10 mouse cellular contexts compared by ENCODE assay signal in the genomic region with DNA sequence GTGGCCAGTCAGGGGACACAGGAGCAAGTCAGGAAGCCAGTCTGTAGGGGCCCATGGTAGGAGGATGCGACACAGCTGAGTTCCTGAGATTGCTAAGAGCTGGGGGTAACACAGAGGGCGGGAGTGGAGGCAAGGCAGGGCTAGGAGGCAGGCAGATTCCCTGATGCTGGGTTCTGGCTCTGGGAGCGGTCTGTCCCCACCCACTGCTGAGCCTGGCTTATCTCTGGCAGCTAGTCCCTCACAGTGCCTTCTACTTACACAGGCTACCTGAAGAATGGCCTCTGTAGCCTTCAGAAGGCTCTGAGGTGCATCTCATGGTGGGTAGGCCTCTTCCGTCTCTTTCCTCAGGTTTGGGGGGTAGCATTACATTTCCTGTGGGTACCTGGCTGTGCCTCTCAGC. TPM values are rescaled to one million over a fixed set of nuclear protein-coding genes. Genes with fewer than 3 reads are reported as not detected.
A peak's percentile ranks its signal among the peaks of the same experiment; 100 is the strongest.
DNase-seq lines count a peak whose midpoint lies in the region; ATAC-seq and TF ChIP-seq lines count a peak whose summit lies in the region.
"Had no signal": no experiment of that assay in that cellular context is flagged by ENCODE, and none has a peak within 500 bp of the region (broad histone marks: within the 10 kb centered on the region; RNA-seq: fewer than 3 reads in every experiment).

No protein-coding gene starts in this region.

- no peak overlapping the region for H3K4me3 ChIP-seq in lung, embryonic 15.5 days
- H3K4me3 ChIP-seq in embryonic facial prominence, embryonic 10.5 days = no peak overlapping the region
- peak overlapping the region; percentile 9; the same call in 1 of the 2 replicates for H3K4me3 ChIP-seq in limb, embryonic 10.5 days
- no peak overlapping the region for H3K4me3 ChIP-seq in stomach, embryonic 14.5 days (ENCODE audit: low read depth, low read length)
- no peak overlapping the region for H3K4me3 ChIP-seq in left cerebral cortex, adult 2 months
- H3K4me3 ChIP-seq: neural tube, embryonic 12.5 days had no signal

- no peak overlapping the region for H3K9ac ChIP-seq in lung, embryonic 15.5 days
- no peak overlapping the region for H3K9ac ChIP-seq in stomach, embryonic 14.5 days (replicated peaks; ENCODE audit: low read depth, low read length)
- H3K9ac ChIP-seq: neural tube, embryonic 12.5 days had no signal

- intact Hi-C loops in left cerebral cortex, adult 2 months (cut with DNase I) = no loop called here

- peaks cover 58% of the 10 kb centered on the region for H3K4me1 ChIP-seq in lung, embryonic 15.5 days
- peaks cover 49% of the 10 kb centered on the region for H3K4me1 ChIP-seq in embryonic facial prominence, embryonic 10.5 days
- peaks cover 25% of the 10 kb centered on the region for H3K4me1 ChIP-seq in limb, embryonic 10.5 days
- H3K4me1 ChIP-seq in stomach, embryonic 14.5 days (ENCODE audit: control insufficient read depth, insufficient read depth, low read length) = peaks cover 22% of the 10 kb centered on the region; the same call in 1 of the 2 replicates

- TF ChIP-seq CTCF in left cerebral cortex, adult 2 months (IDR thresholded peaks at IDR 0.05) = no peak

- ATAC-seq in lung, embryonic 15.5 days (ENCODE audit: borderline replicate concordance, extremely low read depth, low FRiP score, low TSS enrichment) = 0 out of 2 replicates have a peak, but pooled peaks have one; percentile 9
- ATAC-seq in stomach, embryonic 14.5 days (ENCODE audit: insufficient number of reproducible peaks, insufficient read depth, low FRiP score, low read depth) = peak; percentile 57; the same call in 1 of the 2 replicates

- peak overlapping the region; percentile 78 for H3K27ac ChIP-seq in lung, embryonic 15.5 days
- H3K27ac ChIP-seq in embryonic facial prominence, embryonic 10.5 days (replicated peaks) = peak overlapping the region; percentile 35
- peak overlapping the region; percentile 28; the same call in 1 of the 2 replicates for H3K27ac ChIP-seq in limb, embryonic 10.5 days
- peak overlapping the region; percentile 77 for H3K27ac ChIP-seq in stomach, embryonic 14.5 days (ENCODE audit: low read length)
- H3K27ac ChIP-seq in left cerebral cortex, adult 2 months = no peak overlapping the region
- H3K27ac ChIP-seq: neural tube, embryonic 12.5 days had no signal

- no peak overlapping the region for H3K4me2 ChIP-seq in lung, embryonic 15.5 days
- H3K4me2 ChIP-seq in stomach, embryonic 14.5 days (replicated peaks; ENCODE audit: low read depth, low read length) = no peak overlapping the region
- H3K4me2 ChIP-seq: neural tube, embryonic 12.5 days had no signal

- no peaks in the 10 kb centered on the region for H3K36me3 ChIP-seq in lung, embryonic 15.5 days
- no peaks in the 10 kb centered on the region for H3K36me3 ChIP-seq in embryonic facial prominence, embryonic 10.5 days (replicated peaks)
- H3K36me3 ChIP-seq in limb, embryonic 10.5 days = no peaks in the 10 kb centered on the region; the same call in 1 of the 2 replicates
- no peaks in the 10 kb centered on the region for H3K36me3 ChIP-seq in stomach, embryonic 14.5 days (ENCODE audit: control insufficient read depth, insufficient read depth, low read length)
- H3K36me3 ChIP-seq: neural tube, embryonic 12.5 days had no signal

- H3K9me3 ChIP-seq in lung, embryonic 15.5 days = no peaks in the 10 kb centered on the region
- H3K9me3 ChIP-seq in embryonic facial prominence, embryonic 10.5 days = no peaks in the 10 kb centered on the region
- no peaks in the 10 kb centered on the region for H3K9me3 ChIP-seq in limb, embryonic 10.5 days (replicated peaks)
- no peaks in the 10 kb centered on the region for H3K9me3 ChIP-seq in stomach, embryonic 14.5 days (ENCODE audit: control insufficient read depth, low read depth, low read length)
- H3K9me3 ChIP-seq: neural tube, embryonic 12.5 days had no signal

- WGBS in lung, embryonic 15.5 days = 41% methylated on average over 4 of the region's 4 CpGs
- WGBS in embryonic facial prominence, embryonic 10.5 days = 45% methylated on average over 4 of the region's 4 CpGs
- WGBS in limb, embryonic 10.5 days = 31% methylated on average over 4 of the region's 4 CpGs
- WGBS in stomach, embryonic 14.5 days = 52% methylated on average over 4 of the region's 4 CpGs

- DNase-seq in lung, postnatal 25 days (ENCODE audit: low spot score) = no peak
- no peak for DNase-seq in embryonic facial prominence, embryonic 10.5 days (ENCODE audit: low spot score)
- DNase-seq in limb, embryonic 10.5 days (ENCODE audit: low spot score) = no peak
- DNase-seq in left cerebral cortex, adult 2 months (ENCODE audit: extremely low spot score in 1 of 2, low spot score in 2 of 2) = no peak
- no peak for DNase-seq in ovary, postnatal 36 days (ENCODE audit: low spot score)
- no peak for DNase-seq in gastrocnemius, postnatal 25 days
- DNase-seq: cerebellum, adult 8-10 months had no signal

- peaks cover 20% of the 10 kb centered on the region for H3K27me3 ChIP-seq in lung, embryonic 15.5 days
- H3K27me3 ChIP-seq in embryonic facial prominence, embryonic 10.5 days (replicated peaks; ENCODE audit: low read depth, poor library complexity, severe bottlenecking) = peaks cover 64% of the 10 kb centered on the region
- peaks cover 69% of the 10 kb centered on the region for H3K27me3 ChIP-seq in limb, embryonic 10.5 days (ENCODE audit: low read depth, poor library complexity, severe bottlenecking)
- H3K27me3 ChIP-seq in stomach, embryonic 14.5 days (ENCODE audit: control insufficient read depth, insufficient read depth, low read length) = no peaks in the 10 kb centered on the region; the same call in 1 of the 2 replicates

RNA-seq across cellular contexts. Expression of gene Pnmt, which starts 6.4 kb away (rescaled TPM):
- polyA plus RNA-seq in lung, embryonic 15.5 days (2015; fragmentation: Nextera tagmentation; extraction: Ambion mirVana) = 0.12 TPM in 1 of 2 replicates, not detected in the other
- polyA plus RNA-seq in embryonic facial prominence, embryonic 10.5 days (2016; fragmentation: Nextera tagmentation; extraction: Ambion mirVana) = 0.17 and 0.30 TPM in 2 replicates
- 0.61 TPM in 1 of 2 replicates, not detected in the other for polyA plus RNA-seq in limb, embryonic 10.5 days (2016; fragmentation: Nextera tagmentation; extraction: Ambion mirVana)
- not detected in 2 replicates for polyA plus RNA-seq in stomach, embryonic 14.5 days (2014; fragmentation: Nextera tagmentation; extraction: Ambion mirVana)
- total RNA-seq in left cerebral cortex, adult 2 months (2021) = under 1 TPM in 1 of 2 experiments, not detected in 1; 0.51 TPM
- total RNA-seq in gastrocnemius, postnatal 25 days (2021) = 1 to 10 TPM in 1 of 2 experiments, under 1 TPM in 1; 0.87 to 2.9 TPM

RNA-seq across cellular contexts. Expression of gene Pgap3, which starts 7.6 kb away (rescaled TPM):
- polyA plus RNA-seq in lung, embryonic 15.5 days (2015; fragmentation: Nextera tagmentation; extraction: Ambion mirVana) = 13.0 and 14.7 TPM in 2 replicates
- polyA plus RNA-seq in embryonic facial prominence, embryonic 10.5 days (2016; fragmentation: Nextera tagmentation; extraction: Ambion mirVana) = 9.6 TPM in 2 replicates
- 9.7 and 10.5 TPM in 2 replicates for polyA plus RNA-seq in limb, embryonic 10.5 days (2016; fragmentation: Nextera tagmentation; extraction: Ambion mirVana)
- polyA plus RNA-seq in stomach, embryonic 14.5 days (2014; fragmentation: Nextera tagmentation; extraction: Ambion mirVana) = 12.6 and 13.6 TPM in 2 replicates
- 10 to 100 TPM; 10.2 to 11.9 TPM for total RNA-seq in left cerebral cortex, adult 2 months (2021)
- total RNA-seq in gastrocnemius, postnatal 25 days (2021) = 1 to 10 TPM; 1.9 to 2.1 TPM

RNA-seq across cellular contexts. Expression of gene Tcap, which starts 9.0 kb away (rescaled TPM):
- 5.1 and 7.5 TPM in 2 replicates for polyA plus RNA-seq in lung, embryonic 15.5 days (2015; fragmentation: Nextera tagmentation; extraction: Ambion mirVana)
- not detected in 2 replicates for polyA plus RNA-seq in embryonic facial prominence, embryonic 10.5 days (2016; fragmentation: Nextera tagmentation; extraction: Ambion mirVana)
- 0.16 and 0.40 TPM in 2 replicates for polyA plus RNA-seq in limb, embryonic 10.5 days (2016; fragmentation: Nextera tagmentation; extraction: Ambion mirVana)
- polyA plus RNA-seq in stomach, embryonic 14.5 days (2014; fragmentation: Nextera tagmentation; extraction: Ambion mirVana) = 0.27 and 0.36 TPM in 2 replicates
- total RNA-seq in left cerebral cortex, adult 2 months (2021) = 1 to 10 TPM; 8.7 to 10.0 TPM
- 1,000 to 10,000 TPM; 2,256 to 3,626 TPM for total RNA-seq in gastrocnemius, postnatal 25 days (2021)

RNA-seq across cellular contexts. Expression of gene Erbb2, which starts 19.6 kb away (rescaled TPM):
- polyA plus RNA-seq in lung, embryonic 15.5 days (2015; fragmentation: Nextera tagmentation; extraction: Ambion mirVana) = 37.2 and 39.4 TPM in 2 replicates
- 27.5 and 29.5 TPM in 2 replicates for polyA plus RNA-seq in embryonic facial prominence, embryonic 10.5 days (2016; fragmentation: Nextera tagmentation; extraction: Ambion mirVana)
- polyA plus RNA-seq in limb, embryonic 10.5 days (2016; fragmentation: Nextera tagmentation; extraction: Ambion mirVana) = 24.5 and 30.9 TPM in 2 replicates
- polyA plus RNA-seq in stomach, embryonic 14.5 days (2014; fragmentation: Nextera tagmentation; extraction: Ambion mirVana) = 48.0 and 50.1 TPM in 2 replicates
- total RNA-seq in left cerebral cortex, adult 2 months (2021) = 1 to 10 TPM; 1.8 to 1.9 TPM
- total RNA-seq in gastrocnemius, postnatal 25 days (2021) = 1 to 10 TPM; 2.0 to 2.3 TPM

RNA-seq across cellular contexts. Expression of gene Stard3, which starts 34.5 kb away (rescaled TPM):
- 45.2 and 52.5 TPM in 2 replicates for polyA plus RNA-seq in lung, embryonic 15.5 days (2015; fragmentation: Nextera tagmentation; extraction: Ambion mirVana)
- polyA plus RNA-seq in embryonic facial prominence, embryonic 10.5 days (2016; fragmentation: Nextera tagmentation; extraction: Ambion mirVana) = 40.8 and 41.7 TPM in 2 replicates
- 37.8 and 41.3 TPM in 2 replicates for polyA plus RNA-seq in limb, embryonic 10.5 days (2016; fragmentation: Nextera tagmentation; extraction: Ambion mirVana)
- 42.6 and 43.7 TPM in 2 replicates for polyA plus RNA-seq in stomach, embryonic 14.5 days (2014; fragmentation: Nextera tagmentation; extraction: Ambion mirVana)
- total RNA-seq in left cerebral cortex, adult 2 months (2021) = 10 to 100 TPM; 35.7 to 42.4 TPM
- 10 to 100 TPM in 1 of 2 experiments, 1 to 10 TPM in 1; 9.6 to 11.8 TPM for total RNA-seq in gastrocnemius, postnatal 25 days (2021)
